Mouse (Mus musculus) gastrocnemius, postnatal 14 days (tissue): ENCODE measurements at regions not wholly inside any gene's neighbourhood (a gene's known extent, or its start where the extent isn't known, plus 50 kb on each side); places are given as distances from the start of the nearest gene placed in this dataset.

Experiments used
- DNase-seq: peaks from one replicate; pipeline ENCODE4 v3.0.0; 2021; ENCODE audit warnings: mixed read lengths
- intact Hi-C: fragments of 180-260 bp; cut with DNase I; formaldehyde crosslinking; loops from one replicate; pipeline ENCODE4 v1.15.1; 2025; ENCODE audit warnings: low total_unique reads

- DNase-seq, result peak; percentile 54
Observed at GRCm38 (mm10) chr13:55963005-55963620, 127.1 kb upstream of the Pitx1 start.

GRCm38 (mm10) chr13:55962254-55962866 is 126.4 kb upstream of the Pitx1 start:
- intact Hi-C loops, result no loop called here
- peak; percentile 4 for DNase-seq

More at GRCm38 (mm10) chr13:55963005-55963620, 127.1 kb upstream of the Pitx1 start:
- intact Hi-C loops, result no loop called here

- intact Hi-C loops, result no loop called here
- DNase-seq, result no peak
Observed at GRCm38 (mm10) chr13:55954346-55954745, 118.4 kb upstream of the Pitx1 start.

GRCm38 (mm10) chr13:55953426-55953825 is 117.4 kb upstream of the Pitx1 start:
- DNase-seq, result no peak

GRCm38 (mm10) chr13:55950773-55951172 is 114.8 kb upstream of the Pitx1 start:
- intact Hi-C loops, result no loop called here

More at GRCm38 (mm10) chr13:55953426-55953825, 117.4 kb upstream of the Pitx1 start:
- intact Hi-C loops, result no loop called here

GRCm38 (mm10) chr13:55948591-55948990 is 112.6 kb upstream of the Pitx1 start:
- intact Hi-C loops, result no loop called here
- DNase-seq, result no peak

More at GRCm38 (mm10) chr13:55950773-55951172, 114.8 kb upstream of the Pitx1 start:
- DNase-seq, result no peak

- intact Hi-C loops, result no loop called here
- DNase-seq, result no peak
Observed at GRCm38 (mm10) chr13:55948144-55948543, 112.2 kb upstream of the Pitx1 start.

- intact Hi-C loops, result no loop called here
- DNase-seq, result no peak
Observed at GRCm38 (mm10) chr13:55937417-55937816, 101.4 kb upstream of the Pitx1 start.

- DNase-seq, result no peak
- intact Hi-C loops, result no loop called here
Observed at GRCm38 (mm10) chr13:55937000-55937399, 101.0 kb upstream of the Pitx1 start.

GRCm38 (mm10) chr13:55930637-55931036 is 94.6 kb upstream of the Pitx1 start:
- DNase-seq, result no peak
- intact Hi-C loops, result no loop called here

GRCm38 (mm10) chr13:55929814-55930213 is 93.8 kb upstream of the Pitx1 start:
- intact Hi-C loops, result no loop called here

GRCm38 (mm10) chr13:55923505-55924136 is 87.6 kb upstream of the Pitx1 start:
- intact Hi-C loops, result no loop called here
- DNase-seq, result peak; percentile 14

More at GRCm38 (mm10) chr13:55929814-55930213, 93.8 kb upstream of the Pitx1 start:
- DNase-seq, result no peak

GRCm38 (mm10) chr13:55917316-55917715 is 81.3 kb upstream of the Pitx1 start:
- intact Hi-C loops, result no loop called here
- no peak for DNase-seq

- DNase-seq, result no peak
- intact Hi-C loops, result no loop called here
Observed at GRCm38 (mm10) chr13:55912271-55912711, 76.3 kb upstream of the Pitx1 start.

GRCm38 (mm10) chr13:55909941-55910340 is 73.9 kb upstream of the Pitx1 start:
- intact Hi-C loops, result no loop called here
- DNase-seq, result no peak

- intact Hi-C loops, result no loop called here
- no peak for DNase-seq
Observed at GRCm38 (mm10) chr13:55904884-55905283, 68.9 kb upstream of the Pitx1 start.

- no peak for DNase-seq
- intact Hi-C loops, result no loop called here
Observed at GRCm38 (mm10) chr13:55902255-55902654, 66.3 kb upstream of the Pitx1 start.

- no peak for DNase-seq
- intact Hi-C loops, result no loop called here
Observed at GRCm38 (mm10) chr13:55900190-55900526, 64.2 kb upstream of the Pitx1 start.

- intact Hi-C loops, result no loop called here
- DNase-seq, result no peak
Observed at GRCm38 (mm10) chr13:55899501-55900189, 63.7 kb upstream of the Pitx1 start.

GRCm38 (mm10) chr13:55898999-55899398 is 63.0 kb upstream of the Pitx1 start:
- intact Hi-C loops, result no loop called here

More at GRCm38 (mm10) chr13:55898999-55899398, 63.0 kb upstream of the Pitx1 start:
- DNase-seq, result no peak
